Mouse (Mus musculus): ENCODE measurements around the gene Shb.

GRCm38 (mm10) chr4:45474131-45474530 is 58.1 kb downstream of the Shb start:
- no peak for TF ChIP-seq CTCF (IDR thresholded peaks at IDR 0.05; ENCODE audit: borderline replicate concordance, insufficient read depth, low read length)
- TF ChIP-seq POLR2A (IDR thresholded peaks at IDR 0.05; ENCODE audit: low read depth, low read length), result no peak

Measured in embryonic fibroblast, embryonic 13.5 days (primary cell).